Mouse (Mus musculus) thymus, postnatal 0 days (tissue): ENCODE measurements at regions not wholly inside any gene's neighbourhood (a gene's known extent, or its start where the extent isn't known, plus 50 kb on each side); places are given as distances from the start of the nearest gene placed in this dataset.

ENCODE experiments used
- DNase-seq: peaks from one replicate; pipeline ENCODE4 v3.0.0-alpha.2; 2015; ENCODE audit warnings: low spot score

DNA sequence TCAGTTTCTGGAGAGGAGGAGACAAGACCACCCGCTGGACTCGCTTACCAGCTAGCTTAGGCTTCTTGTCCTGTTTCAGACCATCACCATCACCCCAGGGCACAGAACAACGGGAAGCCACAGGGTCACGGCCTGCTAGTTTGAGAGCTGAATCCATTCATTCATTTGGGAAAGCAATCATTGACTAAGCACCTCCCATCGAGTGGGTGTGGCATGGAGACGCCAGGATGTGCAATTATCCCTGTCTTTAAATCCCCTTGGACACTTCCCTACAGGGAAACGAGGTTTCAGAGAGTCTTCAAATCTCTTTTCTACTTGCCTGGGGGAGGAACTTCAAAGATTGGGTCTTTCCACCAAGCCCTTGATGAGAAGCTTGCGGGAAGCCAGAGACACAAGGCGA, 108.7 kb downstream of the 2410131K14Rik start:
- no peak for DNase-seq

DNA sequence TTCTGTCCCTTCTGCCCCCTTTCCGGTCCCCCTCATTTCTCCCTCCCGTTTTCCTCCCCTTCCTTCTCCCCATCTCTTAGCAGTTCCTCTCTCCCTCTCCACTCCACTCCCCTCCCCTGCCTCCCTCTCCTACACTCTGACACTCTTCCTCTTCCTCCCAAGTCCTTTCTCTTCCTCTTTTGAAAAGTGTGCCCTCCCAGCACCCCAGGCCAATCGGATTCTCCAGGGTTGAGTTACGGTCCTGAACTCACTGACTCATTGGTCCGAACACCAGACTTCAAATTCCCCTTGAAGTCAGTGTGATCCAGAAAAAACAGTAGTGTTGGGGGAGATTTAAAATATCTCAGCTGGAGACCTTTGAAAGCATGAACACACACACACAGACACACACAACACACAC, 109.1 kb downstream of the 2410131K14Rik start:
- no peak for DNase-seq

DNA sequence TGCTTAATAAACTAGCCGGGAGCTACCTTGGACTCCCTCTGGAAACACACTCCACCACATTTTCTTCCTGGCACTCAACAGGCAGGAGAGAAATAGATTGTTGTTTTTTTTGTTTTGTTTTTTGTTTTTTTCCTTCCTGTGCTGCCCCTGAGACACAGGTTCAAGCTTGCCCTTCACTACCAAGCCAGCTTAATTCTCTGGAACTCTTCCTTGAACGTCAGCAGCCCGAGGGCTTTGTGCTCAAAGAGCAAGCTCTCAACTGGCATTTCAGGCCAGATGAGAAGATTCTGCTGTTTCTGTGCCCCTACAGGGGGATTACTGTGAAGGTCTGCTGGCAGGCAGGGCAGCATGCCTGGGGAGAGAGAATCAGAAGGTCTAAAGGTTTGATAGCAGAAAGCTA, 109.8 kb downstream of the 2410131K14Rik start:
- DNase-seq: no peak

DNA sequence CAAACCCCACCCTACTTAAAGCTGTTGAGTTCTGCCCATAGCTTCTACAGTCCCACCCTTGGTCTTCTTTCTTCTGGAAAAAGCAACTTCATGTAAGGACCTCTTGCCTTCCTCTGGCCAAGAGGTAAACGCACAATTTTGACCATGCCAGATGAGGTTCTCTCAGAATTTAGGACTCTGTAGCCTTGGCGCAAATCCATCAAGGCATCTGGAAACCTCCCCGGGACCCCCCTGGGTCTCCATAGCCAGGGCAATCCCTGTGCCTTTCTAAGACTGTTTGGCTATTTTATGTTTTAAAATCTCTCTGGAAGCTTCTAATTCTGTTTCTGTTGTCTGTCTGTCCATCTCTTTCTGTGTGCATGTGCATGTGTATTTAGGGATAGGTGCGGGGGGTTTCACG, 110.3 kb downstream of the 2410131K14Rik start:
- no peak for DNase-seq

DNA sequence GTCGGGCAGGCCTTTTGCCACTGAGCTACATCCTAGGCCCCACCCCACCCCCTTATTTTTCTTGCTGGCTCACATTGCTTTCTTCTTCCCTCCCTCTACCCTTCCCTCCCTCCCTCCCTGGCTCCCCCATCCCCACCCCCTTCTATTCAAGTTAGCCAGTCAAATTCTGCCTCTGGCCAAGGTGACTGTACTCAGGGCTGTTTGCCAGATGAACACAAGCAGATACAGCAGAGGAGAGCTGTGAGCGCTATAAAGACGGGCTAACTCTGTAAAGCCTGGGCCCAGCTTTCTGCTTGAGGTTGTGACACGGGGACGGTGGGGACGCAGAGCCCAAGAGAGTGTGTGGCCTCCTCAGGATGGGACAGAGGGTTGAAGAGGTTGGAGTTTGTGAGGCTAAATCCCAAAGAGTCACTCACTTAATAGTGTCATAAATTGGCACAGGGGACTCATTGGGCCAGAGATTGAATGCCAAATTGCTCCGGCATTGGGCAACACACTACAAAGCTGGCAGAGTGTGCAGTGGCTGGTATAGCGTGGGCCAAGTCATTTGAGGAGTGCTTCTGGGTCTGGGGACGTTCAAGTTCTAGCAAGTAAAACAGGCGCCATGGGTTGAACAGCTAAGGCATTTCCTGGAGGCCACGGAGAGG, 110.8 kb downstream of the 2410131K14Rik start:
- no peak for DNase-seq

DNA sequence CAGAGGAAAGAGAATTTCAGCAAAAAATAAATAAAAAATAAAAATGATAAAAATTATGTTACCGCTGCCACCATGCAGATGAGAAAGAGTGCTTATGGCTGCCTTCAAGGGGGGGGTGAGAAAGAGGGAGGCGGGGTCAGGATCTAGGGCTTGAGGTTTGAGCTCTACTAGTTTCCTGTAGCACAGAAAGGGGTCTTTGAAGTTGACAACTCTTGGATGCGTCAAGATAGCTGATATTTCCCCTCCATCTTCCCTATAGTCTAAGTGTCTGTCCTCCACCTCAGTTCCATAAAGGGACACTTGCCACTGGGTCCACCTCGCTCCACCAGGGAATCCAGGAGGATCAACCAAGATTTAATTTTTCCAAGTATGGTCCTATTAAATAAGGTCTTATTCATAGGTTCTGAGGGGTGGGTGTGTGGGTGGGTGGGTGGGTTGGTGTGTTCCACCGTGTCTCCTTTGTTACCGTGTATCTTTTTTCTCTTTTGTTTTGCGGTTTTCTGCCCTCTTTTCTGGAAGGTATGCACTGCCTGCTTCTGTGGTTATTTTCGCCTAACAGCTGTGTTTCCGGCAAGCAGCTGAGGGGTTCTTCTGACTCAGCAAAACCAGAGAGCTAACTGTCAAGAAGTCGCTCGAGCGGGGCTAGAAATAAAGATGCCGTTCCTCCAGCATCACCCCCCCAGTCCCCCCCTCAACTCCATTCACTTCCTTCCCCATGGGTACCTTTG, 114.8 kb downstream of the 2410131K14Rik start:
- peak; percentile 97 for DNase-seq

DNA sequence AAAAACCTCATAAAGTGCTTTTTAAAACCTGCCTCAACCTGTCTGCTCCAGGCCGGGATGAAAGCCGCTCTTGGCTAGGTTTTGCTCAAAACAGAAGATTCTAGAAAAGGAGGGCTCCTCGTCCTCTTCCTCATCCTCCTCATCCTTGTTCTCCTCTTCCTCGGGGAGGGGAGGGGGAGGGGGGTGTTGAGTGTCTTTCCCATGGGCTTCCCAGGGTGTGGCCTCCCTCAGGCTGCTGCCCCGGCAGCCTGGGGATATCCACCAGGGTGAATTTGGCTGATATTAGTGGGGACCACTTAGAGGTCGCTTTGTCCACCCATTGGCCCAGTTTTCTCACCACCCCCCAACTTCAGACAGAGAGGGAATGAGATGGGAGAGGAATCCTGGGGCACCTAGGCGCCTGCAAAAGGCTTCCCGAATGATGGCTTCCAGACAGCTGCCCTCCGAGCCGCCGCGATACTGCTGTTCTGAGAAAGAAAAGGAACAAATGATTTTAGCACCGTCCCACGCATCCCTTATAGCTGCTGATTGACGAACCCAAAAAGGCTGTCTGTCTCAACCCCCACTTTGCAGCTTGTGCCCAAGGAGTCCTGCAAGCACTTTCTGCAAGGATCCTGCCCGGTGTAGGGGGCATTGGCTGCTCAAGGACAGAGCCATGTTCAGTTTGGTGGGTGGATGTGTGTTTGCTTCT, 115.5 kb downstream of the 2410131K14Rik start:
- DNase-seq: peak; percentile 26

DNA sequence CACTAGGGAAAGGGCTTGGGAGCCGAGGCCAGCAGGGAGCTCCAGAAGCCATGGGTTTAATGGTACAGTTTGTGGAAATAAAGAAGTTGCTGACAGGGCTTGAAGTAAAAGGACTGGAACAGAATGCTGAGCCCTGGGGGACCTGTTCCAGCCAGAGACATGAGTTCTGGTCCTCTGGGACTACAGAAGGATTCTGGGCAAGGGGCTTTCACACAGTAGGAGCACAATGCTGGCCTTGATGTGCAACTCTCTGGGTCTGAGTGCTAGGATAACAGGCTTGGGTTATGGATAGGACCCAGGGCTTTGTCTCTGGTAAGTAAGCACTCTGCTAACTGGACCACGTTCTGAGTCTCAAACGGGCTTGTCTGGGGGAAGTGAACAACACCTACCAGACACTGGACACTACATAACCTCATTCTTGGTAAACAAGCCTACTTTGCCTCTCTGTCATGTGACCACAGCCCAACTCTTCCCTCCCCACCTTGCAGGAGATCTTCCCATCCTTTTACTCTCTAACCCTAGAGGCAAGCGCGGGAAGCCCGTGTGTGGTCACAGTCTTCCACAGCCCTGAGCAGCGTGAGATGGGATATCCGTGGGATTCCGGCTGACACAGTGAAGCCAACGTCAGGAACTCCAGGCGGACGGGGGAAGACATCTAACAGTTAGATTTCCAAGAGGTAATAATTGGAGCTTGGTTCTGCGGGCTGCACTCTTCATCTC, 116.3 kb downstream of the 2410131K14Rik start:
- DNase-seq: no peak

DNA sequence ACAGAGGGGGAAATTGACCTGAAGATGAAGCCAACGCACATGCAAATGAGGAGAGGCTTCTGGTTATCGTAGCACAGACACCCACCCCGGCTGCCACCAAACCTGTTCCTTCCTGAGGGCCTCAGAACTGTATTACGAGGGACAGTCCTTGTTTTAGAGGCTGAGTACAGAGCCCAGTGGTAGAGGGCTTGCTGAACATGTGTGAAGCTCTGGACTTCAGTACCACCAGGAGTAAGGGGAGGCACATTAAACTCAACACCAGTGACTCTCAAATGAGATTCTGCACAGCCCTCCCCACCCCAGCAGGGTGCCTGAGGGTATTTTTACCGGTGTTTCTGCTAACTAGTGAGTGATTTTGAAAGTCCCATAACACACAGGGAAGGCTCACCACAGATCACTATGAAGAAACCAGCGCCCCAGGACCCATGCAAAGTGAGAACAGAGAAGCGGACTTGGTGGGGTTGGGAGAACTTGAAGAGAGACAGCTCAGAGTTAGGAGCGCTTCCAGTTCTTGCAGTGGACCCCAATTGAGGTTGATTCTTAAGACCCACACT, 116.9 kb downstream of the 2410131K14Rik start:
- DNase-seq: no peak

DNA sequence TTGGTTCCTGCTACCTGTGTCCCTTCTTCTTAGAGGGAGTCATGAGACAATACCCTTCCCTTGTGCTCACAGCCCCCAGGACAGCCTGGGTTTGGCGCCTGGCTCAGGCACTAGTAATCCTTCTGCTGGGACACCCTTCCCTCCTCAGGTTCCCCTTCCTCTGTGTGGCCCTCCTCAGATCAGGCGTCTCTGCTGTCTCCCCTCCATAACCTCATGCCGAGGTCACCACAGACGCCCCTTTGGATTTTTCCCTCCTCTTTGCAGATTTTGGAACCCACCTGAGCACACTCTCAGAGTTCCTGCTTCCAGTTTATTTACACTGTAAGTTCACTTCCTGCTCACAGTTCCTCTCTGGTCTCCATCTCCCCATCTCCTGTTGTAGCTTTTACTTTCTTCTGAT, 117.7 kb downstream of the 2410131K14Rik start:
- no peak for DNase-seq

DNA sequence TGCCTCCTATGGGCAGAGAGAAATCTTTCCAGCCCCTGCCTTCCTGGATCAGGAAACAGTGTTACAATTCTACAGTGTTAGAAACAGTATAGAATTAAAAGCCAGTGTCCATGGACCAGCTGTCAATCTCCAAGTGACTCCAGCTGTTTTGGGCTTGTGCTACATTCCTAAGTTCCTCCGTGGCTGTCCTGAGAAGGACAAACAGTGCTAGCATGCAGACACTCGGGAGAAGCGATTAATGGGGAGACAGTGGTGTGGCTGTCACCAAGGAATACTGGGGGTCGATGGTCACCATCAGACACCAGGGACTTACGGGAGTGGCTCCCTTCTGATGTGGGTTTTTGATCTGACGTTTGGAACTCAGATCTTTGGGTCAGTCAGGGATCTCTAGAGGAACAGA, 118.1 kb downstream of the 2410131K14Rik start:
- no peak for DNase-seq

DNA sequence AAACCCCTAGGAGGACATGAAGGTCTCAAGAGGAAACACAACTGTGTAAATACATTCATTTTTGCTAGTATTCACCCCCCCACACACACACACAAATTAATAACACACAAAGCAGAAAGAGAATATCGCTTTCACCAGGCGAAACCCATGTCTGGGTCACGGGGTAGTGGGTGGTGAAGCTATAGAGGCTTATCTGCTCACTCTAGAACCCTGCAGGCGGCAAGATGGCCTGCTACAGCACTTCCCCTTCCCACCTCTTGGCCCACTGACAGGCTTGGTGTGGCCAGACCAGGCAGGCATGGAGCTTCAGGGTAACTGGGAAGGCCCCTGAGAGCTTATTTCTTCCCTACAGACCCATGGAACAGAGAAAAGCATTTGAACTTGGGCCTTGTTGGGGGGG, 119.6 kb downstream of the 2410131K14Rik start:
- no peak for DNase-seq

DNA sequence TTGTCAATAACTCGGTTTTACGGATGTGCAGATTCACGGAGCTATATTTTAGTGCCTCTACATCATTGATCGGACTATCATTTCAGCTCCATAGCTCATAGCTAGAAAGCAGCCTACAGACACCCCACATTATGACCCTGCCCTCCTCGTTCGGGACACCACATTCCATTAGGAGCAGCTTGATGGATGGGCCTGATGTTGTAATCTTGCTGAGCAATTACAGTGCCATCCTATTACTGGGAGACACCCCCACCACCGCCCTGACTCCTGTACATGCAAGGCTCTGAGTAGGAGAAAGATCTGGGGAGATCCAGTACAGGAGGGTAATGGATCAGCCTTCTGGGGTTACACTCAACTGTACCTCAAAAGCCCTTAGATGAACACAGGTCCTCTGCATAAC, 120.2 kb downstream of the 2410131K14Rik start:
- no peak for DNase-seq

DNA sequence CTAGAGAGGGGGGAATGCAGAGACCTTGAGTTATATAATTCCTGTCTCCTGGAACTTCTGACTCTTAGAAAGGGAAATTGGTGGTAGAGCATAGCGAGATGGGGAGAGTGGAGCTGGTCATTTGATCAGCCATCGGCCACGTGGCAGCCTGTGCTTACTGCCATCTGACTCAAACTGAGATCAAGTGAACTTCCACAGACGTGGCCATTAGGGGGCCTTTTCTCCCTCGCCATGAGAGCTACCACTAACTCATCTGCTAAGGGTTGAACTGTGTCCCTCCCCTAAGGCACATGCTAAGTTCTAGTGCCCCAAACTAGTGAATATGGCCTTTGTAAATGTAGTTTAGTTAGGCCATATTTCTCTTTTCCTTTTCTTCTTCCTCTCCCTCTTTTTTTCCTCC, 120.6 kb downstream of the 2410131K14Rik start:
- DNase-seq: no peak

DNA sequence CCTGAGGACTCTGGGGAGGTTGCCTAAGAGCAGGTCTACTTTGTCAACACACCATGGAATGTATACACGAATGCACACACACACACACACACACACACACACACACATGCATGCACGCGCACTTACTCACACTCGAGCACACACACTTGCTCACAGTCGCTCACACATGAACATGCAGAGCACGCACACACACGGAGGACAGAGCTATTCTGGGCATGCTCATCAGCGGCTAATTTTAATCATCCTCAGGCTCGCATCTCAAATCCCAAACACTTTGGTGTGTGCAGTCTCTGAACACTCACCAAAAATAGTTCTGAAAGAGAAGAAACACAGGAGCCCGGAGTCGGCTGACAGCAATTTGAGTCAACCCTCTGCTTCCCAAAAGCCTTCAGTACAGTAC, 122.0 kb downstream of the 2410131K14Rik start:
- DNase-seq: no peak

DNA sequence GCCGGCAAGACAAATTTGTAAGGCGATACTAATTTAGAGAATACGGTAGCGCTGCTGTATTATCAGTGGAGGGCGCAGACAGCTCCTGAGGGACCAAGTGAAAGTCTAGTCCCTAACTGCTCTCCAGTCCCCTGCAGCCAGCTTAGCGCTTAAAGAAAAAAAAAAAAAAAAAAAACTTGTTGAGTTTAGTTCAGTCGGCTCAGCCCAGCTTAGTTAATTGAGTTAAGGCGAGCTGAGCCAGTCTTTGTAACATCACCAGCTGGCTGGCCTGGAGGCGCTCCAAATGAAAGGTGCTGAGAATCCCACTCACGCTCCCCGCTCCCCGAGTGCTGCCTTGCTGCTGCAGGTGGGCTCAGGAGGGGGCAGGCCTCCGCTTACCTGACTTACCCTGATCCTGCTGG, 128.6 kb downstream of the 2410131K14Rik start:
- DNase-seq: no peak

DNA sequence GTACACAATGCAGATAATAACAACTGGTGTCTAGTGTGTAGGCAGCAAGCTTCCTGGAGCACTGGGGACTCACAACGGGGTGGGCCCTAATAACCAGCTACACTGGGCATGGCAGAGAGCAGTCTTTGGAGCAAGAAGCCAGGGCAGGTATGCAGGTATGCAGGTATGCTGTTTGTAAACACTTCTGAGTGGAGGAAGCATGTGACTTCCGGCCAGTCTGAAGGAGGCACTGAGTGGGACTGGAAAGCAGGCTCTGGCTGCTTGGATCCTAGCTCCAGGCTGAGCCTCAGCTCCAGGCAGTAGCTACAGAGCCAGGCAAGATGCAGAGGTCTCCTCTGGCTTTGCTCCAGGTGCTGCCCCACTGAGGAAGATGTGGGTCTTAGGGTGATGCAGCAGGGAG, 129.9 kb downstream of the 2410131K14Rik start:
- no peak for DNase-seq

DNA sequence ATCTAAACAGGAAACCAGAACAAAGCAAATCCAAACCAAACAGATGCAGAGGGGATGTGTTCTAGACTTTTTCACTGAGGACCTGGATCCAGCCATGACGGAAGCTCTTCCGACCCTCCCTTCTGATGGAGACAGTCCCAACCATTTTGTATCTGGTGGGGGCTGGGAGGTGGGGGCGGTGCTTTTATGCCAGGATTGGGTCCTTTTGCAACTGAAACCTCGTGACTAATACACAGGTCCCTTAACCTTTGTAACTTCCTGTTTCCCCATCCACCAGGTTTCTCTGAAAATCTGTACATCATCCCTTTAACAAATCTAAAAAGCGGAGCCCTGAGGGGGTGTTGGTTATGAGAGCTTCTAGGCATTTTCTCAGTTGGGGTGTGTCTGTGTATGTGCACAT, 130.9 kb downstream of the 2410131K14Rik start:
- peak; percentile 27 for DNase-seq

DNA sequence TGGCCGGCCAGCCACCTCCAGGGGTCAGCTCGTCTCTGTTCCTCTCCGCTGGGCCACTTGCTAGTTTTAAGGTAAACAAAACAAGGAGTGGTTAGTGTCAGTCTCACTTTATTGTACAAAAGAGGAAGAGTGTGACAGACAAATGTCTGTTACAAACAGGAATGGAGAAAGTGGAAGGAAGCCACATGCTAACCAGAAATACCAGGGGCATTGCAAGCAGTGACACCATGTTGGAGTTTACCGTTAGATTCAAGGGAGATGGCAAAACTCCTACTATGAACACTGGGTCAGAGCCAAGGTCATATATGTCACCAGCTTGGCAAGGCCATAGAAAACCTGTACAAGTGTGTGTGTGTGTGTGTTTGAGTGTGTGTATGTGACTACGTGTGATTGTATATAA, 131.5 kb downstream of the 2410131K14Rik start:
- no peak for DNase-seq

DNA sequence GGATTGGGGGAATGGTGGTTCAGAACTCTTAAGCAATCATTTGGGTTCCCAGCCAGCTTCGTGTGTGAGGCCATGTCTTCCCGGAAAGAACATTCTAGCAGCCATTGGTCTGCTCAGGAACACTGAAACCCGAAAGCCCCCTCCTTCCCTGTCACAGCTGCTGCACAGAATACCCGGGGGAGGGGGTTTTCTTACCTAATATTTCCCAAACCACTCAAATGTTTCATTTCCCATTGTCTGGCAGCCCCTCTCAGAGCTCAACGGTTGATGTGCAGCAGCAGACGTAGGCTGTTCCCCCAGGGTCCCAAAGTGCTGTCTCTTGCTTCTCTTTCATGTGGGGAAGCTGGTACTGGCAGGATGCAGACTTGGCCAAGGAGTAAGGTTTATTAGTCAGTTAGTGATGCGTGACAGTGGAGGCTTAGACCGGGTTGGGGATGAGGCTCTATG, 132.4 kb downstream of the 2410131K14Rik start:
- DNase-seq: peak; percentile 15

DNA sequence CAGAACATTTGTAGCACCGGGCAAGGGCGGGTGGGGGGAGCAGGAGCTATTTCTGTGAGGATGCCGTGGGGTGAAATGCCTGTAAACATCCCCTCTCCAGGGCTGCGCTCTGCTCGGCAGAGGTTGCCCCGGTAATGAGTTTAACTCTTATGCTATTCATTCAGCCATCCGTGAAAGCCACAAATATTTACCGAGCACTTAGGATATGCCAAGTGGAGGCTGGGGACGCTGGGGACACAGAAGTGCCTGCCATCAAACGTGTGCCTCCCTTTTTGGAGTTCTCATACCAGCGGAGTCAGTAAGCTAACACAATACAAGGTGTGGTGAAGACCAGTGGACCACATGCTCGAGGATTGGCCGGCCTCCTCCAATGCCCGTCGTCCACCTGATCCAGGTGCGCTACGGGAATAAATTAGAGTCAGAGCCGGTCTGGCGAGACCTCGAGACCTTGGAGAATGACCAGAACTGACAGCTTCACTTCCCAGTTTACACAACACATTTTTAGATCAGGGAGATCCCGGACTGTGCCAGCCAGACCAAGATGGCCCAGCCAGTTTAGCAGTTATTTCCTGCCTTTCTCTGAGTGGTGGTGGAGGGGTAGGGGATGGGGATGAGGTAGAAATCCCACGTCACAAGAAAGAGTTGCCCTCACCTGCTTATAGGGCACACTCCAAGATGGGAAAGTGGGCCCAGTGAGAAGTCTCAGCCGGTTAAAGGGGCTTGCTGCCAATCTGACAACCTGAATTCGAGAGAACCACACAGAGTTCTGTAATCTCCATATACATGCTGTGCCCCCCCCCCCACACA, 134.4 kb downstream of the 2410131K14Rik start:
- no peak for DNase-seq
